Mouse (Mus musculus): ENCODE results near the gene Ctbp2.

Gene Ctbp2

DNA sequence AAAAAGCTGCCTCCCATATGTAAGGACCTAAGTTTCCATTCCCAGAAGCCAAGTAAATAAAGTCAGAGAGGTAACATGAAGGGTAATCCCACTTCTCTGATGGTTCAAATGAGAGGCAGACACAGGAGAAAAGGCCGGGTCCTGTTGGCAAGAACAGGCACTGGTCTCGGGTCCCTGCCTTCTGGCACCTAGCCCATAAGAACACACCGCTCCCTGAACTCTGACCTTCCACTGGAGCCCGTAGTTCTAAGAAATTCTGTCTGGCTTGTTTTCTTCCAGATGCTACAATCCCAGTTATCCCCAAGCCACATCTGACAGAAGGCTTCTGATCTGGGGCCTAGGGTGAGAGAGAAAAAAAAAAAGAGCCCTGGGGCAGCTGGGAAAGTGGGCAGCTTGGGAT lies 35.7 kb downstream of the Ctbp2 start:
- DNase-seq (ENCODE audit: low read depth, low spot score) = no peak

DNA sequence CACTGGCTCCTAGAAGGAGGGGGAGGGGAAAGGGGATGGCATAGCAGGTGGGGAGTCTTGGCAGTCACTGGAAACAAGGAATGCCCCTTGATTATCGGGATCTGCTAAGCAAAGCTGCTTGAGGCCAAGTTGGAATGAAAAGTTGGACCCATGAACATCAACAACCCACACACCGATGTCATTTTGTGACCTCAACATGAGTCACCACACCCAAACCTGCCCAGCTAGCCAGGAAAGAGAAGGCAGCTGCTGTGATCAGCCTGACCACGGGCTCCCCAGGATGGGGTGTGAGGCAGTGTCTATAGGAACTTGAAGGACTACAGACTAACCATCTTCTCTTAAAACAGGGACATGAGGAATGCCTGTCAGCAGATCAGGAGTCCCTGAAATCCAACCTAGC lies 38.7 kb downstream of the Ctbp2 start:
- no peak for DNase-seq (ENCODE audit: low read depth, low spot score)

DNA sequence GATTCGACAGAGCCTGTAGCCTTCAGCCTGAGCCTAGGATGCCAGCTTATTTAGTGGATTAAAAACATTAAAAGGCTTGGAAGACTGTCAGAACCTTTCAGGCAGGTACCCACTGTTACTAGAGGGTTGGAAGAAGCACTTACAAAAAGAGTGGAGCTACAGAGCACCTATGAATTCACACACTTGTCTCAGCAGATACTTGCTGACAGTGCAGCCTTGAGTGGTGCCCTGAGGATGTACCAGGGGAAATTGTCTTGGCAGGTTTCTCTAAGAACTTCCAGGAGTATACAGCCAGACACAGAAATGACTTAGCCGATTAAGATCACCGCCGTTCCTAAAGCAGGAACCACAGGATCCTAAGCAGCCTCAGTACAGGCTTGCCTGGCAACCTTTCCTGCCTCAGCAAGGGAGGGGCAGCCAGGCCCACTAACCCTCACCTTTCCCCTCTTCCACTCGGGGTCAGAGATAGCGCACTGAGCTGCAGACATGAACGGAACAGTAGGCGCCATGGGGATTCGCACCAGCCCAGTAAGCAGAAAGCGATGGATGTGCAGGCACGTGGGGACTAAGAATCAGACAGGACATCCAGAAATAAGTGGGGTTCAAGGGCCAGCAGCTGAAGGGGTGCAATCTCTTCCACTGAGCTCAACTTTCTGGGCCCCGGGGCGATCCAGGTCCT lies 40.1 kb downstream of the Ctbp2 start:
- DNase-seq (ENCODE audit: low read depth, low spot score) = no peak

DNA sequence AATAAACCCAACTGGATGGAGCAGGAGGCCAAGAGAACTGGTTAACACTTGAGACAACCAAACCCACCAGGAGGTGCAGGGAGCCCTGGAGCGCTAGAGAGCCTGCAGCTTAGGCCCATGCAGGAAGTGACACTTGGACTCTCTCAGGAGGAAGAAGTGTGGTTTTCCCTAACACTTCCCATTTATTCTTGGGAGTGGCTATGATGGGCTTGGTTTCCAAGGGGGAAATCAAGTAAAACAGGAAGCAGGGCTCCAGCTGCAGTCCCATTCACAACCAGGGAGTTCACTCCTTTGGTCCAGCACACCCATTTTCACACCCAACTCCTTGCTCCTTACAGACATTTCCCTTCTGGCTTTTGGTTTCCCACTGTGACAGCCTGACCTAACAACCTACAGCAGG lies 45.2 kb downstream of the Ctbp2 start:
- DNase-seq (ENCODE audit: low read depth, low spot score) = peak; percentile 80

DNA sequence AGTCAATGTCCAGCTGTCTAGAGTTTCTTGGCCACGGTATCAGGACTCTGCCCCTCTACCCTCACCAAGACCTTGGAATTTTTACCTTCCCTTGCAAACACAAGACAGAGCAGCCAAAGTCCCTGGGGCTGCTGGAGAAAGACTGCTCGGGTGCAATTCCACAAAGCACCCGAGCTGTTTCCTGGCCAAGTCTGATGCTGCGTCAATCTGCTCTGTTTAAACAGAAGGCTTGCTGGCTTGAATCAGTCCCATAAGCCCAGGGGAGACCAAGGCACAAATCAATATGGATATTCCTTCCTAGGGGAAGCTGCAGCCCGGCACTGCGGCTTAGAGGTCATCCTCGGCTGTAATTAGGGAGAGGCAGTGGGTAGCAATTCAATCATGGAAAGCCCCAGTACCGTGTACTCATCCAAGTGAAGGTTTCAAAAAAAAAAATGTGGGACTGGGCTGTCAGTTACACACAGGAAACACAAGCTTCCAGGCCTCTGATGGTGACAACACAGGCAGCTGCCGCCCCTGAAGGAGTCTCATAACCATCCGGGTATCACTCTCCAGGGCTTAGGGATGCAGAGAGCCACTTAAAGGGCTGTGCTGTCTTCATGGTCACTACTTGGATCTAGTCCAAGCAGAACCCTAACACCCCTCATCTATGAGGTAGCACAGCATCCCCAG lies 49.6 kb downstream of the Ctbp2 start:
- no peak for DNase-seq (ENCODE audit: low read depth, low spot score)

DNA sequence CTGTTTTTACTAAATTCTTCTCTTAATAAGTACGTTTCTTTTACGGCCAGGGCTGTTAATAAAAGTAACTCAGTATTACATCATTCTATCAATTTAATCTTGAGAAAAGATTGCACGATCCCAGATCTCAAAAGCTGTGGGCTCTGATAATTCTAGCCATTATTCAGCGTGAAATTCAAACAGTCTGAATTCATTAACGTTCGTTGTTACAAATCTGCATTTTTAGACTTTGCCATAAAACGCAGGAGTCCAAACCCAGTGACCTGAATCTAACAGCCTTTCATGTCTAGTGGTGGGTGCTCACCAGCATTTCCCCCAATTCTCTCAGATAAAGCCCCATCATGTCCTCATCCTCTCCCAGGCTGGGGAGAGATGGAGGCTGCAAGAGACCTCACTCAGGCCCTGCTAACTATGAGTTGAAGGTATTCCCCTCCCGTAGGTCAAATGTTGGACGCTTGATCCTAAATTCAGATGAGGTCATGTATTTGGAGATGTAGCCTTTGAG lies 51.0 kb downstream of the Ctbp2 start:
- DNase-seq (ENCODE audit: low read depth, low spot score) = no peak

DNA sequence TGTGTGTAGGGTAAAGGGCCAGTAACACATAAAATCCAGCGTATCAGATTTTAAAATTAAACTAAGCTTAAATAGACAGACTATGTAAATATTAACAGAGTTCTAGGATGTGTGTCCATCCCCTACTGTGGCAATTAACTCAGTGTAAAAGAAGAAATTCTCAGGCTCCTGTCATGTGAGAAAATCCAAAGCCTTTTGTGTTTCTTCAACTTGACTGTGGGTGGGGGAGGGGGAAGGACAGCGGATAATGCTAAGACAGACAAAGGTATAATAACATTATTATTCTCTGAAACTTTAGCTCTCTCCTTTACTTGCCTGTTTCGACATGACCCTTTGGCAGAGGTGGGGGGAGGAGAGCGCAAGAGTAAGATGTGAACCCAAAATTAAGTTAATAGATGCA lies 51.6 kb downstream of the Ctbp2 start:
- DNase-seq (ENCODE audit: low read depth, low spot score) = no peak

DNA sequence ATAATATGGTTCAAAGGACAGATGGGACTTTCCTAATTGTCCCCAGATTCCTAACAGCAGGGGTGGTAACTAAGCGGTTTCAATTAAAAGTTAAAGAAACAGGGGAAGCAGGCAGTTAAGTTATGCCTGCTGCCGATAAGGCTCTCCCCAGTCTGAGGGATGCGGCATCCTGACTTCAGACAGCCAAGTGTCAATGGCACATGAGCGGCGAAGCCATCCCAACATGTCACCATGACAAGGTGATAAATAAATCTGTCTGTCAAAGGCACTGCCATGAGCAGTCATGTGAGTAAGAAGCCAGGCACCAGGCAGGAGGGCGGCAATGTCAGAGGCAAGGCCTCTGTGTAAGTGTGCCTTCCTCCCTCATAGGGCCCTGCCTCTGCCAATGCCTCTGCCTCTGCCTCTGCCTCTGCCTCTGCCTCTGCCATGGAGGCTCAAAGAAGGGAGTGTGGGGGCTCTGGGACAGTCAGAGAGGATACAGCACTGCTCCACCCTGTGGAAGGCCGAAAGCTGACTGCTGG lies 56.8 kb downstream of the Ctbp2 start:
- no peak for DNase-seq (ENCODE audit: low read depth, low spot score)

DNA sequence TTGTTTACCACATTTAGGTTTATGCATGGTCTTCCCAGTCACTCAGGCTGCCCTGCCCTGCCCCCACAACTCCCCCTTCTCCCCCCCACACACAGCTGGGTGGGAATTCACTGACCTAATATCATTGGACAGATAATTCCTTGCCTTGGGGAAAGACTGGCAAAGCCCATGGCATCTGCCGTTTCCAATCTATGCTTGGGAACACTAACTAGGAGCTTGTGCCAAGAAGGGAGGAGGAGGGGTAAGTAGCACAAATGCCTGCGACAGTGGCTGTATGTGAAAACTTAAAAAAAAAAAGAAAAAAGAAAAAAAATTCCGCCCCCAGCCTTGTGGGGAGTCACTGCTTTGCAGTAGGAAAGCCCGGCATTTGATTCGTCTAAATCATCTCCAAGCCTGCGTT lies 57.4 kb downstream of the Ctbp2 start:
- DNase-seq (ENCODE audit: low read depth, low spot score) = no peak

DNA sequence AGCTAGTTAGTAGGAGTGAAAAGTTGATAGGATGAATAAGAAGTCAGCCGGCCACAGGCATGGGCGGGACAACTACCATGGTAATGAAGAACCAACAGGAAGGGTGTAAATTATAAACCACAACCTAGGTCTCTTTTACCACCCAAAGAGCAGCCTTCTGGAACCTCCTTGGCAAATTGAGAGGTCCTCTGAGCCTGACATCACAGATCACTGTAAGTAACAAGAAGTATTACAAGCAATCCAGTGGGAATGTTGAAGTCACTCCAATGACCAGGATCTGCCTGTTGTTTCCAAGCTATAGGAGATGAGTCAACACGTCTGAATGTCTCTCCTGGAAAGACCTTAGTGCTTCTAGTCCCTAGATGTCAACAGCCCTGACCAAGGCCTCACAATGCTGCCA lies 62.1 kb downstream of the Ctbp2 start:
- DNase-seq (ENCODE audit: low read depth, low spot score) = no peak

DNA sequence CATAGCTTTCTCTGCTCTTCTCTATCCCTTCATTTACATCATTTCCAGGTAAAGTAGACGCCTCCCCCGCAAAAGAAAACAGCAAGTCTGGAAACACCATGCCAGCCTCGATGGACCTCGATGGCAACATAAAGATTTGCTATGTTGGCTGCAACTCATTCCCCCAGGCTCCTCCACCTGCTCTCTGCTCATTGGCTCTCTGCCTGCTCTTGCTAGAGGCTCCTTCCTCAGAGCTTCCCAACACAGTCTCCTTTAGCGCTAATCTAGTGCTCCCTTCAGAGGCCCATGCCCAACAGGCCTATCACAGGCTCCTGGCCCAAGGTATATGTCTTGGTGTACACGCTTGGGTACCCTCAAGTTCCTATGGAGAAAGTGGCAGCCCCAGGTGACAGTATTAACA lies 64.0 kb downstream of the Ctbp2 start:
- no peak for DNase-seq (ENCODE audit: low read depth, low spot score)

DNA sequence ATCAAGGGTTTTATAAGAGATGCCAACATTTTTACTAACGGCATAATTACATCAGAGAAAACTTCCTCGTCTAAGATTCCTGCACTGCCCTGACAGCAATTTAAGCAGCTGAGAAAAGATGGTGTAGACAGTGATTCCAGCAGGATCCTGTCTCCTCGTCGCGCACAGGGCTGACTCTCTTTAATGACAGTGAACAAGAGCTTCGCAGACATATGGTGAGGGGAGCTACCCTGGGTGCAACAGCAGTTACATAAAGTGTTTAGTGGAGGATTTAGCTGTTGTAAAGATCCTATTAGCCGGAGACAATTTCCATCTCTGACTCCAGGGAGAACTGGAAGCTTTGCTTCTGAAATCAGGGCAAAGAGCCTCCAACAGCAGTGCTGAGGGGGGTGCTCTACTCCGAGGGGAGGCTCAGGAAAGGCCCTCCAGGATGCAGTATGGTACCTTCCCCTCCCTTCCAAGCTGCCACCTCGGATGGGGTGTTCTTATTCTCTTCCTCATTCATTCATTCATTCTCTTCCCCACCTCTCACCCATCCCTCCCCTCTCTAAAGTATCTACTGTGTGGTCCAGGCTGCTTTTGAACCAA lies 64.5 kb downstream of the Ctbp2 start:
- no peak for DNase-seq (ENCODE audit: low read depth, low spot score)

DNA sequence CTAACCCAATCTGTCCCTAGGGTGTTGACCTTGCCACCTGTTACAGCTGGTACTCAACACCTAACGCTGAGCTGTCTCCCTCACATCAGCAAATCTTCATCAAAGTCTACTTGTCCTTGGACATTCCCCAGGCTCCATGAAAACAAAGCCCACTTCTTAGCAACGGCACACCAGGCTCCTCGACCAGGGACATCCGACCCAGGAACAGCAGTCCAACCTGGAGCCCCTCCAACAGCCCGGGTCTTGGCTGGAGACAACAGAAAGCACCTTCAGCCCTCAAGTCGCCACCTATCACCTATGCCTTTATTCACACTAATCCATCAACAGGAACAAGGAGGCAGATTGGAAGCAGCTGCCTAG lies 65.0 kb downstream of the Ctbp2 start:
- no peak for DNase-seq (ENCODE audit: low read depth, low spot score)

DNA sequence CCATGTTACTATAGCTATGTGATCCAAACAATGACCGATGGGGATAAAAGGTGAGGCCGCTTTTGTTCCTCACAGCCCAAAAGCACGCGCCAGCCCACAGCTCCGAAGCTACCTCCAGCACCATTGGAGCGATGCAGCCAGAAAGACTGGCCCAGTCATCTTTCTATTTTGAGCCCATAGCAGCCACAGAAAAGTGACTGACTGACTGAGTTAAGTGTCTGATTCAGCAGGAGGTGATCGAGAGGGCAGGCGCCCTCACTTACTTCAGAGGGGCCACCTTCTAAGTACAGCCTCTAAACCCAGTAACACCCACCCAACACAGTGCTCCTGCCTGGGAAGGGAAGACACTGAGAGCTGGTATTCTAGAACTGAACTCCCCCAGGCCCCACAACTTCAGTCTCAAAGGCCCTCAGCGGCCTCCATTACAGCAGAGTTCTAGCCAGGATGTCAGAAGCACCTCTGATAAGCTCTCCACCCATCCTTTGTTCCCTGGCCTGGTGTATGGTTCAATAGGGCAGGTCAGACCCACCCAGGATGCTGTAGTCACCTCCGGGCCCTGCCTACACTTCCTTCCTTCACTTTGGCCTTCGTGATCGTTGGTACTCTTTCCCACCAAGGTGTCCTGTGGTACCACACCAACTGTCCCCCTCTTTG lies 65.5 kb downstream of the Ctbp2 start:
- DNase-seq (ENCODE audit: low read depth, low spot score) = no peak

DNA sequence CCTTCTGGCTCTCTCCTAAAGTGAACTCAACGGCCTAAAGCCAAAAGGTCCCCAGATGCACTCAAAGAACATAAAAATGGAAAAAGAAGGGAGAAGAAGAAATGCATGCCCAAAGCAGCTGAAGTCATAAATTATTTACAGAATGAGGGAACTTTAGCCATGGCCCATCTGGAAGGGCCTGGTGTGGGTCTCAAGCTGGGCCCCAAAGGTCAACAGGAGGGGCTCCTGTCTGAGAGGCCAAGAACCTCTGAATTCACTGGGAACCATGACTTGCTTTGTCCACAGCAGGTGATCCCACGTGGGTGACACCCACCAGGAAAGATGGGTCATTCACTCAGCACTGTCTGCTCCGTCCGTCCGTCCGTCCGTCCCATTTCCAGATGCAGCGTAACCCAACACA lies 67.2 kb downstream of the Ctbp2 start:
- DNase-seq (ENCODE audit: low read depth, low spot score) = no peak

DNA sequence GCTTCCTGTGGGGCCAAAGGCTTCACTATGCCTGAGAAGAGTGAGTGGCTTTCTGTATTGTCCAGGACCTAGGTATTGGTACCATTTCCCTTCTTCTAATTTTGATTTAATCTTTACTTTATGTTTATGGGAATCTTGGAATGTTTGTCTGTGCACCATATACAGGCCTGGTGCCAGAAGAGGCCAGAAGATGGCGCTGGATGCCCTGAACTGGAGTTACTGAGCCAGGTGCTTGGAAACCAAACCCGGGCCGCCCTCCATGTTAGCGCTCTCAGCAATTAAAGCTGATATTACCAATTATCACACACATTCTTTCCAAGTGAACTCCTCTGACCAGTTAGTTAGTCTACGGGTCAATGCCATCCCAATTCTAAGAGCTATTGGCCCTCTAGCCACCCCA lies 69.7 kb downstream of the Ctbp2 start:
- no peak for DNase-seq (ENCODE audit: low read depth, low spot score)

DNA sequence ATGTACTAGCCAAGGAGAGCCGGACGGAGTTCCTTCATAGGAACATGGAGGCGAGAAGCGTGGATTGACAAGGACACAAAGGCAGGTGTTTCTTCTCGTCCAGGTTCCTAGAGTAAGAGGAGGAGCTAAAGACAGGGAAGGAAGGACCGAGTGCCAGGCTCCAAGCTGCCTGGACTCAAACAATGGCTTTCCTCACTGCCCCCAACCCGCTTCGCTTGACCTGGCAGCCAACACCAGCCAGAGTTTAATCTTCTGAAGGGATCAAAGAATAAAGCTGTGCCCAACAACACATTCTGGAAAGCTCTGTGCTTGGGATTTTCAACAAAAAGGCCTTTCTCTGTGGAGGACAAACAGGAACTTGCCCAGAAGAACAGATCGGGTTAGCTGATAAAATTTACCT lies 70.4 kb downstream of the Ctbp2 start:
- DNase-seq (ENCODE audit: low read depth, low spot score) = no peak

DNA sequence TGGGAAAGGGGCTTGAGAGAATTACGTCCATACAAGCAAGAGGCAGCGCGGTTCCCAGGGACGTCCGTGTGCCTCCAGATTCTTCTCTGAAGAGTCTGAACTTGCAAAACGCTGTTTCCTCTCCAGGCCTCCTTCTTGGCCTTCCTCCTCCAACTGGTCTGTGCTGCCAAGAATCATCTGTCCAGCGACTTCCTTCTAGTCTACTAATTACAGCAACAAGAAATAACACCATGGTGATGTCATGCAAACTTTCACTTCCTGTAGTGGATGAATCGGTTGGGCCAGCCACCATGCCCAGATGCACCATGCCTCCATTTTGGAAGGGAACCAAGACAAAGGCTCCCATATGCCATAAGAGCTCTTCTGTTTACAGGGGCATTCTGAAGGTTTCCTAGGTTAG lies 71.3 kb downstream of the Ctbp2 start:
- no peak for DNase-seq (ENCODE audit: low read depth, low spot score)

DNA sequence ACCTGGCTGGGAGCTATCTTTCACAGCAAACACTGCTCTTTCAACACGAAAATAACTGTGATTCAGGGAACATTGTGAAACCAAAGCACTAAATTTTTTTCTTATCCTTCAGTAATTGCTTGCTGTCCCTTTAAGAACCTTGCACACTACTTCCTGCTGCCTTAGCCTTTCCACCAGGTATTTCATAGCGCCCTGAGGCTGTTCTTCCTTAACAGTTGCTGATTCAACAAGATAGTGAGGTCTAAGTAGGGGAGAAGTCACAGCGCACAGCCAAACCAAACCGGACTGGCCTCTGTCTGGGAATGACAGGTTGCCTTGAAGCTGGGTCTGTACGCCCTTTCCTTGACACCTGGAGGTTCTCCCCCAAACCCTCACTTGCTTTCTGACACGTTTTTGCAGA lies 73.5 kb downstream of the Ctbp2 start:
- DNase-seq (ENCODE audit: low read depth, low spot score) = no peak

DNA sequence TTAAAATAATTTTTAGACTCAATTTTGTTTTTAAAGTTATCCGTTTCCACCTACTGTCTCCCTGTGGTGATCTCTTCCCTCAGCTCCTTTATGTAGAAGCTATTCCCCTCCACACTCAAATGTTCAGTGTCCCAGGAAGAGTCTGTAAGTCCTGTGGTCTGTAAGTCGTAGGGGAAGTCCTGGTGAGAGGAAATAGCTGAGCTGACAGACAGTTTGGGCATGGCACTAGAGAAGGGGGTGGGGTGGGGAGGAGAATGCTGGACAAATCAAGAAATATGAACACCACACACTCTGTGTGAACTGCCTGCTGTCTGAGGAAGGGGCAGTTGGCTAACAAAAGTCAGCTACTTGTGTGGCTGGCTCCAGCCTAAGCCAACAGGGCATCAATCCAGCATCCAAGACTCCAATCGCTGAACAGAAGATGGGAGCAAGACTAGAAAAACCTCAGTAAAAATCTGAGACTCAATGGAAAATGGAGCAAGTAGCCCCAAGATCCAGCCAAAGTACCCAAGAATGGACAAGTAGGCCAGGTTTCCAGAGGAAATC lies 76.0 kb downstream of the Ctbp2 start:
- no peak for DNase-seq (ENCODE audit: low read depth, low spot score)

DNA sequence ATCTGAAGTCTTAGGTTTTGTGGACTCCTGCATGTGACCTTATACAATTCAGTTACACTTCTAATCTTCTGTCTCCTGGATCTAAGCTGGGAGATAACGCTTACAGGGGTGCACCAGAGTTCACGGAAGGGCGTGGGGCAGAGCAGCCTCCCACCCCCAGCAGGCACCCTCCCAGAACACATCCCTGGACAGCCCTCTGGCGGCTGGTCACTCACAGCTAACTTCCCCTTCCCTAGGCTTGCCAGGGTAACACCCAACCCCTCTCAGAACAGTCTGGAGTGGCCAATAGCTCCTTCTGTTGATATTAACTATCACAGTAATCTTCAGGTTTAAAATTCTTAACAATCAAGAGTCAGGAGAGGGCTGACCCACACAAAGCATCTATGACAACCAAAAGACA lies 76.9 kb downstream of the Ctbp2 start:
- no peak for DNase-seq (ENCODE audit: low read depth, low spot score)

DNA sequence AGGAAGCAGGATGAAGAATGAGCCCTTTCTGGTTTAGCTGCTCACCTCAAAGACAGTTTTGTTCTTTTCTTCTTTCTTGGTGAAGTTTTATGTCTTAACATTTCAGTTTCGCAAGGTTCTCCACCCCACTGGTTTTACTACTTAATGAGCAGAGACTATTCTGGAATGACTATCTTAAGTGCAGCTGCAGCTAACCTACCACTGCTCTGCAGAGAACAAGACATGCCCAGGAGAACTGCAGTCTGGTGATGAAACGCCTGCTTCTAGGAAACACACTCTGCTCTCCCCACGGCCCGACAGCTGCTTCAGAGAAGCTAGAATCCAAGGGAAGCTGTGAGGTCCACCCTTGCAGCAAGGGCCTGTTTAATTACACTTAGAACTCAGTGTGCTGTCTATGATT lies 79.4 kb downstream of the Ctbp2 start:
- no peak for DNase-seq (ENCODE audit: low read depth, low spot score)

All from R1 (cell line).